Mouse (Mus musculus): ENCODE data around the gene Acox1. TPM values are rescaled to one million over a fixed set of nuclear protein-coding genes. Genes with fewer than 3 reads are reported as not detected.

Gene Acox1
- polyA plus RNA-seq, 1 experiment = 136 TPM

DNA sequence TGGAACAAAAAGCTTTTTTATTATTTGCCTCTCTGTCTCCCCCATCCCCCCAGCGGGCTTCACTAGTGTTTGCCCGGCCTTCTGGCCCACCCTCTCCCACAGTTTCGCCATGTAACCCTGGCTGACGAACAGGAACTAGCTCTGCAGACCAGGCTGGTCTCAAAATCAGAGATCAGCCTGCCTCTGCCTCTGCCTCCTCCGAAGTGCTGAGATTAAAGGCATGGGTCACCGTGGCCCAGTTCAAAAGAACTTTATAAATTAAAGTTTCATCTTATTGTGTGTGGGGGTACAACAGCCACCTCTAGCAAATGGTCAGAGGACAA lies 1.3 kb downstream of the Acox1 start:
- Histone ChIP-seq H3K4me3 (ENCODE audit: insufficient read depth, low read length) (peak overlapping the region; percentile 98; the same call in 1 of the 2 replicates), H3K4me1 (ENCODE audit: control insufficient read depth, insufficient read depth, low read length) (peaks cover 5% of the 10 kb centered on the region), H3K27ac (ENCODE audit: insufficient read depth, low read length) (no peak overlapping the region)
- TF ChIP-seq CTCF (IDR thresholded peaks at IDR 0.05; ENCODE audit: extremely low read depth, insufficient read depth, low read length) (no peak), POLR2A (IDR thresholded peaks at IDR 0.05; ENCODE audit: extremely low read depth, insufficient read depth, low read length) (no peak)

GRCm38 (mm10) chr11:116196866-116197583 lies 1.8 kb downstream of the Acox1 start:
- TF ChIP-seq POLR2A (IDR thresholded peaks at IDR 0.05; ENCODE audit: extremely low read depth, insufficient read depth, low read length) (no peak), CTCF (IDR thresholded peaks at IDR 0.05; ENCODE audit: extremely low read depth, insufficient read depth, low read length) (no peak)
- H3K4me3 ChIP-seq (ENCODE audit: insufficient read depth, low read length) = peak overlapping the region; percentile 98; the same call in 1 of the 2 replicates
- peaks cover 5% of the 10 kb centered on the region for H3K4me1 ChIP-seq (ENCODE audit: control insufficient read depth, insufficient read depth, low read length)
- H3K27ac ChIP-seq (ENCODE audit: insufficient read depth, low read length) = no peak overlapping the region

- Histone ChIP-seq H3K27ac (ENCODE audit: insufficient read depth, low read length) (no peak overlapping the region), H3K4me1 (ENCODE audit: control insufficient read depth, insufficient read depth, low read length) (peaks cover 5% of the 10 kb centered on the region), H3K4me3 (ENCODE audit: insufficient read depth, low read length) (no peak overlapping the region)
- no peak for TF ChIP-seq CTCF (IDR thresholded peaks at IDR 0.05; ENCODE audit: extremely low read depth, insufficient read depth, low read length)
- TF ChIP-seq POLR2A (IDR thresholded peaks at IDR 0.05; ENCODE audit: extremely low read depth, insufficient read depth, low read length) = no peak
Measured at GRCm38 (mm10) chr11:116196336-116196735, 2.5 kb downstream of the Acox1 start.

DNA sequence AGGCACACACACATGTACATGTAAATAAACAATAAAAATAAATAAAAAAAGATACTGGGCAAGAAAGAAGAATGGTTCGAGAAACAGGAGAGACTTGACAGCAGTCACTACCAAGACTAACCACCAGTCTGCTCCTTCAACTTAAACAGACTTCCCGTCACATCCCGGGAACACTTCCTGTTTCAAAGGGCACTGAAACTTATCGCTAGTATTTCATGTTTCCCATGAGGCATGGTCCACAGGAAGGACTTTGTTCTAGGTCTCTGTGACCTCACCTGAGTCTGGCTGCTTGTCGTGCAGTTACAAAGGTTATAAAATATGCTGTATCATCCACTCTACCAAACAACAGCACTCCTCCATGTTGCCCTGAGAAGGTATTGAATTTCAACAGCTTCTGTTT lies 3.6 kb downstream of the Acox1 start:
- no peak overlapping the region for H3K4me3 ChIP-seq (ENCODE audit: insufficient read depth, low read length)
- no peak overlapping the region for H3K27ac ChIP-seq (ENCODE audit: insufficient read depth, low read length)
- TF ChIP-seq POLR2A (IDR thresholded peaks at IDR 0.05; ENCODE audit: extremely low read depth, insufficient read depth, low read length) (no peak), CTCF (IDR thresholded peaks at IDR 0.05; ENCODE audit: extremely low read depth, insufficient read depth, low read length) (0 out of 2 replicates have a peak, but pooled peaks have one; percentile 15)
- H3K4me1 ChIP-seq (ENCODE audit: control insufficient read depth, insufficient read depth, low read length) = peaks cover 5% of the 10 kb centered on the region

GRCm38 (mm10) chr11:116194619-116195018 lies 4.2 kb downstream of the Acox1 start:
- no peak overlapping the region for H3K27ac ChIP-seq (ENCODE audit: insufficient read depth, low read length)
- no peak overlapping the region for H3K4me3 ChIP-seq (ENCODE audit: insufficient read depth, low read length)
- H3K4me1 ChIP-seq (ENCODE audit: control insufficient read depth, insufficient read depth, low read length) = peaks cover 5% of the 10 kb centered on the region
- TF ChIP-seq CTCF (IDR thresholded peaks at IDR 0.05; ENCODE audit: extremely low read depth, insufficient read depth, low read length) (no peak), POLR2A (IDR thresholded peaks at IDR 0.05; ENCODE audit: extremely low read depth, insufficient read depth, low read length) (no peak)

DNA sequence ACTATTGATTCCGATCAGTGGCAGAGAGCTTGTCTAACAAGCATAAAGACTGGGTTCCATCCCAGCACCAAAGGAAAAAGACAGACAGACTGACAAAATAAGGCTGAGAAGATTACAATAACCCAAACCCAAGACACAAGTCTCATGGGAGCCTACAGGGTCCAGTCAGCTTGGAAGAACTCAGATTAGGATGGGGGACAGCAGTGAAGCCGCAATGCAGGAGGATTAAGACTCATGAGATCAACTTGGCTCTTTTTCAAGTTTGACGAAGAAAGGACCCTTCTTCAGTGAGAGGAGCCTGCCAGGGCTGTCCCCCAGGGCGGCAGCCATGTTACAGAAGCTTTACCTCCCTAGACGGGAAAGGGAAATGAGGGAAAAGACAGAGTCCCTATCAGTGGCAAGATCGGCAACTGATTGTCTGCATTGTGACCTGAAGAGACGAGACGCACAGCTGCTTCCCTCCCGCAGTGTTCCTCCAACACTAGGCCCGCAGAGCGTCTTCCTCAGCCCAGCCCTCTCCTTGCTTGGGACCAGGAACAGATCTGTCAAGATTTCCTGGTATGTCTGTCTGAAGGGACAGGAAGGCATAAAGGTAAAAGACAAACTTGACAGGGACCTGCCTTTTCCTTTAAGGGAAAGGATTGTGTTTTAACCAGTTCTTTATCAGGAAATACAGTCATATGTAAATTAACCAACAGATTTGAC lies 11.5 kb downstream of the Acox1 start:
- TF ChIP-seq POLR2A (IDR thresholded peaks at IDR 0.05; ENCODE audit: extremely low read depth, insufficient read depth, low read length) (no peak), CTCF (IDR thresholded peaks at IDR 0.05; ENCODE audit: extremely low read depth, insufficient read depth, low read length) (no peak)
- peaks cover 4% of the 10 kb centered on the region; the same call in 1 of the 2 replicates for H3K4me1 ChIP-seq (ENCODE audit: control insufficient read depth, insufficient read depth, low read length)
- H3K4me3 ChIP-seq (ENCODE audit: insufficient read depth, low read length) = no peak overlapping the region
- peak overlapping the region; percentile 33; the same call in 1 of the 2 replicates for H3K27ac ChIP-seq (ENCODE audit: insufficient read depth, low read length)

DNA sequence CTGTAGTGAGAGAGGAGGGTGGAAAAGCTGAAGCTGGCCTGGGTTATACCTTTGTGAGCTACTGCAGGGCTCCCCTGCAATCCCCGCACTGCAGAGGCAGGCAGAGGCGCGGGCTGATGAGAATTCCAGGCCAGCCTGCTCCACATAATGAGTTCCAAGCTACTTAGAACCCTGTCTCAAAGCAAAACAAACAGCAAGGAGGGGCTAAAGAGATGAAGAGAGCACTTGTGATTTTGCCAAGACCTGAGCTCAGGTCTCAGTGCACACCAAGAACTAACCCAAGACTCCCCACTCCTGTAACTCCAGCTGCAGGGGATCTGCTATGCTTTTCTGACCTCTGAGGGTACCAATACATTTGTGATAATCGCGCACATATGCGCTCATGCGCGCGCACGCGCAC lies 12.5 kb downstream of the Acox1 start:
- no peak overlapping the region for H3K4me3 ChIP-seq (ENCODE audit: insufficient read depth, low read length)
- no peak overlapping the region for H3K27ac ChIP-seq (ENCODE audit: insufficient read depth, low read length)
- TF ChIP-seq POLR2A (IDR thresholded peaks at IDR 0.05; ENCODE audit: extremely low read depth, insufficient read depth, low read length) = no peak
- TF ChIP-seq CTCF (IDR thresholded peaks at IDR 0.05; ENCODE audit: extremely low read depth, insufficient read depth, low read length) = no peak
- peaks cover 4% of the 10 kb centered on the region; the same call in 1 of the 2 replicates for H3K4me1 ChIP-seq (ENCODE audit: control insufficient read depth, insufficient read depth, low read length)

GRCm38 (mm10) chr11:116185836-116186235 lies 13.0 kb downstream of the Acox1 start:
- H3K27ac ChIP-seq (ENCODE audit: insufficient read depth, low read length) = no peak overlapping the region
- peaks cover 4% of the 10 kb centered on the region; the same call in 1 of the 2 replicates for H3K4me1 ChIP-seq (ENCODE audit: control insufficient read depth, insufficient read depth, low read length)
- TF ChIP-seq CTCF (IDR thresholded peaks at IDR 0.05; ENCODE audit: extremely low read depth, insufficient read depth, low read length) (no peak), POLR2A (IDR thresholded peaks at IDR 0.05; ENCODE audit: extremely low read depth, insufficient read depth, low read length) (no peak)
- H3K4me3 ChIP-seq (ENCODE audit: insufficient read depth, low read length) = no peak overlapping the region

DNA sequence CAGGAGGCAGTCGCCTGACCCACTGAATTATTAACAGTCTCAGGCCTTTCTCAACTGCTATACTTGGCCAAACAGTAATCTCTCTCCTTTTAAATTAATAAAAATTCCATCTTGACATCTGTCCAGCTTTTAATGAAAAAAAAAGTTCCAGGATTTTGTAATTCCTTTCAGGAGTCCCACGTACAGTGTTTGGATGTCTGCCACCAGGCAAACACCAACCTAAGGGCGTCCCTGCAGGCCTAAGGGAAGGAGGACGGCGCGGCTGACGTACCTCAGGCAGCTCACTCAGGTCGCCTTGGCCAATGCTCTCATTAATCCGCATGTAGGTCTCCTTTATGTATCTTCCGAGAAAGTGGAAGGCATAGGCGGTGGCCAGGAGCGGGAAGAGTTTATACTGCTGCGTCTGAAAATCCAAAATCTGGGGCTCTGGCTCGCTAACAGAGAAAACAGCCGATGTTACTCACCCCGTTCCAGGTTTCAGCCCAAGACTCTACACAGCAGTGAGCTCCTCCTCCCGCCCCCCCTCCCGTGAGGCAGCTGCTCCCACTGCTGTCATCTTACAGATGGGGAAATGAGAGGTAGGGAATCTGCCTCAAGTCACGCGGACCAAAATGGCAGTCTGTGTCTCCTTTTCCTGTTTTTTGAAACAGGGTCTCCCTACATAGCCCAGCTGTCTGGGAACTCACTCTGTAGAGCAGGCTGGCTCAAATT lies 20.3 kb downstream of the Acox1 start:
- H3K4me3 ChIP-seq (ENCODE audit: insufficient read depth, low read length) = no peak overlapping the region
- H3K4me1 ChIP-seq (ENCODE audit: control insufficient read depth, insufficient read depth, low read length) = no peaks in the 10 kb centered on the region
- H3K27ac ChIP-seq (ENCODE audit: insufficient read depth, low read length) = no peak overlapping the region
- TF ChIP-seq CTCF (IDR thresholded peaks at IDR 0.05; ENCODE audit: extremely low read depth, insufficient read depth, low read length) = no peak
- no peak for TF ChIP-seq POLR2A (IDR thresholded peaks at IDR 0.05; ENCODE audit: extremely low read depth, insufficient read depth, low read length)

Data from cortical plate, adult 2 months (tissue).